Mouse (Mus musculus) lung, adult 18-20 months (tissue): Measurements from ENCODE around the gene D17H6S53E.

Experiments used
- DNase-seq, 2 experiments: peaks; one replicate each; pipeline ENCODE4 v3.0.0; 2022; ENCODE audit warnings: mixed read lengths in 2 of 2

Gene D17H6S53E

GRCm38 (mm10) chr17:35163326-35164081 lies 37.3 kb downstream of the D17H6S53E start:
- DNase-seq = no peak

- DNase-seq = peak in 1 of 2 experiments; percentile 24
Observed at GRCm38 (mm10) chr17:35164218-35164567, 38.0 kb downstream of the D17H6S53E start.

GRCm38 (mm10) chr17:35164568-35165450 lies 38.6 kb downstream of the D17H6S53E start, which contains the start of gene Prrc2a:
TSS of gene Prrc2a (minus strand) at chr17:35164897.
- DNase-seq = peak; percentile 98 to 99

GRCm38 (mm10) chr17:35165451-35166155 lies 39.4 kb downstream of the D17H6S53E start:
- no peak for DNase-seq

- DNase-seq = peak; percentile 60 to 81
Observed at GRCm38 (mm10) chr17:35166352-35167035, 40.3 kb downstream of the D17H6S53E start.

GRCm38 (mm10) chr17:35167794-35168193 lies 41.6 kb downstream of the D17H6S53E start:
- DNase-seq = no peak

- no peak for DNase-seq
Observed at GRCm38 (mm10) chr17:35168541-35169207, 42.5 kb downstream of the D17H6S53E start.

GRCm38 (mm10) chr17:35172445-35173234 lies 46.5 kb downstream of the D17H6S53E start:
- DNase-seq = no peak

- DNase-seq = no peak
Observed at GRCm38 (mm10) chr17:35173329-35173728, 47.2 kb downstream of the D17H6S53E start.

- no peak for DNase-seq
Observed at GRCm38 (mm10) chr17:35174201-35174977, 48.2 kb downstream of the D17H6S53E start.

- no peak for DNase-seq
Observed at GRCm38 (mm10) chr17:35175382-35175781, 49.2 kb downstream of the D17H6S53E start.

- peak in 1 of 2 experiments; percentile 25 for DNase-seq
Observed at GRCm38 (mm10) chr17:35175968-35176367, 49.8 kb downstream of the D17H6S53E start, which contains the start of gene Aif1. TSS of gene Aif1 (minus strand) at chr17:35176068.
